Mouse (Mus musculus) stomach, postnatal 0 days (tissue): ENCODE results near the gene U2surp. TPM values are rescaled to one million over a fixed set of nuclear protein-coding genes. Genes with fewer than 3 reads are reported as not detected.

Source experiments
- ATAC-seq: fragments of 200-750 bp; cut with Nextera tagmentation; 2 replicates; pipeline ENCODE4 v1.8.0; 2017; ENCODE audit not compliant: low FRiP score, low TSS enrichment
- DNase-seq: peaks from one replicate; pipeline ENCODE4 v3.0.0-alpha.2; 2016; ENCODE audit warnings: low spot score
- H3K27ac ChIP-seq: fragments of 300-500 bp; sonication (generic); replicated peaks from 2 replicates; pipeline ENCODE4 v1.5.1; 2014; ENCODE audit warnings: mild to moderate bottlenecking, control low read depth
- H3K27me3 ChIP-seq: fragments of 300-500 bp; sonication (generic); 2 replicates; pipeline ENCODE4 v1.6.1; 2014; ENCODE audit warnings: low read length; ENCODE audit not compliant: control insufficient read depth, insufficient read depth
- H3K36me3 ChIP-seq: fragments of 300-500 bp; sonication (generic); 2 replicates; pipeline ENCODE4 v1.6.1; 2014; ENCODE audit warnings: low read length, mixed read lengths; ENCODE audit not compliant: control insufficient read depth, insufficient read depth
- H3K4me1 ChIP-seq: fragments of 300-500 bp; sonication (generic); replicated peaks from 2 replicates; pipeline ENCODE4 v1.6.1; 2014; ENCODE audit warnings: antibody characterized with exemption; ENCODE audit not compliant: control insufficient read depth, insufficient read depth
- H3K4me2 ChIP-seq: fragments of 300-500 bp; sonication (generic); replicated peaks from 2 replicates; pipeline ENCODE4 v1.6.1; 2014; ENCODE audit warnings: low read depth, mild to moderate bottlenecking, control low read depth, moderate library complexity
- H3K4me3 ChIP-seq: fragments of 300-500 bp; sonication (generic); 2 replicates; pipeline ENCODE4 v1.5.1; 2014; ENCODE audit warnings: low read depth, low read length, control low read depth
- H3K9ac ChIP-seq: fragments of 300-500 bp; sonication (generic); 2 replicates; pipeline ENCODE4 v1.6.1; 2014; ENCODE audit warnings: mild to moderate bottlenecking, low read length, control low read depth, mixed read lengths
- H3K9me3 ChIP-seq: fragments of 300-500 bp; sonication (generic); 2 replicates; pipeline ENCODE4 v1.6.1; 2016; ENCODE audit warnings: low read length; ENCODE audit not compliant: control insufficient read depth
- CTCF ChIP-seq: IDR thresholded peaks from 2 replicates; pipeline ENCODE4 v1.5.1; 2016; ENCODE audit warnings: antibody characterized with exemption, low read depth, mild to moderate bottlenecking, moderate library complexity
- EP300 ChIP-seq: optimal IDR thresholded peaks from 2 replicates; pipeline ENCODE3; 2016; ENCODE audit warnings: antibody characterized with exemption
- WGBS: fragments of 180-500 bp; shearing (Covaris S2); extraction: QIAGEN DNeasy Blood & Tissue Kit; methylation state at CpG from one replicate; pipeline ENCODE4 v1.1.7; 2014; 5-methylcytosine and 5-hydroxymethylcytosine counted together
- polyA plus RNA-seq: library from polyadenylated mRNA; unstranded; fragments of >200 nt; fragmentation: Nextera tagmentation; extraction: Ambion mirVana; gene quantifications from 2 replicates; pipeline ENCODE4 v1.2.1, GENCODE M21; 2015

U2surp gene
- polyA plus RNA-seq, 1 experiment from 2014 or later, result 75.2 TPM

GRCm38 (mm10) chr9:95435506-95436293 lies 76.1 kb downstream of the U2surp start:
- ATAC-seq, result no peak
- Histone ChIP-seq H3K9ac (no peak overlapping the region), H3K4me1 (no peaks in the 10 kb centered on the region), H3K4me2 (no peak overlapping the region), H3K36me3 (no peaks in the 10 kb centered on the region), H3K27ac (no peak overlapping the region), H3K27me3 (no peaks in the 10 kb centered on the region), H3K9me3 (no peaks in the 10 kb centered on the region), H3K4me3 (no peak overlapping the region)
- 79% methylated on average over 20 of the region's 20 CpGs for WGBS
- TF ChIP-seq CTCF, result no peak
- no peak for TF ChIP-seq EP300
- DNase-seq, result no peak

- Histone ChIP-seq H3K4me3 (no peak overlapping the region), H3K9me3 (no peaks in the 10 kb centered on the region), H3K4me1 (no peaks in the 10 kb centered on the region), H3K27me3 (no peaks in the 10 kb centered on the region), H3K27ac (no peak overlapping the region), H3K9ac (no peak overlapping the region), H3K36me3 (no peaks in the 10 kb centered on the region), H3K4me2 (no peak overlapping the region)
- ATAC-seq, result no peak
- no peak for DNase-seq
- TF ChIP-seq EP300, result no peak
- TF ChIP-seq CTCF, result no peak
- WGBS, result 74% methylated on average over 4 of the region's 4 CpGs
Observed at GRCm38 (mm10) chr9:95428277-95428676, 83.5 kb downstream of the U2surp start.

- DNase-seq (no peak), ATAC-seq (no peak)
- Histone ChIP-seq H3K9ac (no peak overlapping the region), H3K4me2 (no peak overlapping the region), H3K36me3 (no peaks in the 10 kb centered on the region), H3K27me3 (no peaks in the 10 kb centered on the region), H3K9me3 (no peaks in the 10 kb centered on the region), H3K4me1 (no peaks in the 10 kb centered on the region), H3K4me3 (no peak overlapping the region), H3K27ac (no peak overlapping the region)
- no peak for TF ChIP-seq EP300
- TF ChIP-seq CTCF, result peak; percentile 35
Observed at GRCm38 (mm10) chr9:95413911-95414310, 97.9 kb downstream of the U2surp start.

GRCm38 (mm10) chr9:95412047-95412446 lies 99.7 kb downstream of the U2surp start:
- Histone ChIP-seq H3K27ac (no peak overlapping the region), H3K36me3 (no peaks in the 10 kb centered on the region), H3K4me3 (no peak overlapping the region), H3K4me2 (no peak overlapping the region), H3K9ac (no peak overlapping the region), H3K27me3 (no peaks in the 10 kb centered on the region), H3K4me1 (no peaks in the 10 kb centered on the region; the same call in 1 of the 2 replicates), H3K9me3 (no peaks in the 10 kb centered on the region)
- TF ChIP-seq EP300 (no peak), CTCF (no peak)
- no peak for ATAC-seq
- 69% methylated on average over 4 of the region's 4 CpGs for WGBS
- DNase-seq, result no peak

GRCm38 (mm10) chr9:95407586-95408220 lies 104.1 kb downstream of the U2surp start:
- DNase-seq (no peak), ATAC-seq (peak; percentile 24; the same call in 1 of the 2 replicates)
- TF ChIP-seq CTCF (no peak), EP300 (no peak)
- H3K9me3 ChIP-seq, result no peaks in the 10 kb centered on the region
- H3K4me2 ChIP-seq, result peak overlapping the region; percentile 95
- H3K4me3 ChIP-seq, result peak overlapping the region; percentile 63
- peak overlapping the region; percentile 58 for H3K27ac ChIP-seq
- H3K9ac ChIP-seq, result peak overlapping the region; percentile 59
- no peaks in the 10 kb centered on the region for H3K36me3 ChIP-seq
- no peaks in the 10 kb centered on the region for H3K27me3 ChIP-seq
- 2% methylated on average over 24 of the region's 24 CpGs for WGBS
- no peaks in the 10 kb centered on the region; the same call in 1 of the 2 replicates for H3K4me1 ChIP-seq

Other genes starting within 250 kb of the U2surp start
- gene Chst2, start 105.3 kb downstream of the U2surp start, polyA plus RNA-seq, result 0.75 and 0.87 TPM in 2 replicates
- gene Paqr9, start 47.7 kb upstream of the U2surp start, polyA plus RNA-seq, result 0.11 and 0.18 TPM in 2 replicates
- gene Pcolce2, start 125.6 kb upstream of the U2surp start, polyA plus RNA-seq, result 0.18 and 0.21 TPM in 2 replicates
- 1.2 and 1.3 TPM in 2 replicates for gene Trpc1, start 238.4 kb upstream of the U2surp start, polyA plus RNA-seq